In genomic region chr1:86510676-86511441, GRCm38 (mm10) we compare ENCODE assay signal across 9 mouse cellular contexts. TPM values are rescaled to one million over a fixed set of nuclear protein-coding genes. Genes with fewer than 3 reads are reported as not detected.
DNase-seq lines count a peak whose midpoint lies in the region; ATAC-seq lines count a peak whose summit lies in the region.
"Had no signal": no experiment of that assay in that cellular context is flagged by ENCODE, and none has a peak within 500 bp of the region (broad histone marks: within the 10 kb centered on the region; RNA-seq: fewer than 3 reads in every experiment).

No protein-coding gene starts in this region.

- 56% methylated on average over 9 of the region's 9 CpGs for WGBS in neural tube, embryonic 11.5 days
- WGBS in embryonic facial prominence, embryonic 12.5 days = 54% methylated on average over 9 of the region's 9 CpGs
- 73% methylated on average over 9 of the region's 9 CpGs for WGBS in intestine, embryonic 16.5 days

- no peaks in the 10 kb centered on the region for H3K36me3 ChIP-seq in neural tube, embryonic 11.5 days (ENCODE audit: control insufficient read depth, insufficient read depth, low read length)
- H3K36me3 ChIP-seq in embryonic facial prominence, embryonic 12.5 days = no peaks in the 10 kb centered on the region
- H3K36me3 ChIP-seq in intestine, embryonic 16.5 days (ENCODE audit: control insufficient read depth, insufficient read depth, low read length) = no peaks in the 10 kb centered on the region

- ATAC-seq in neural tube, embryonic 11.5 days (ENCODE audit: insufficient read depth, low FRiP score, low TSS enrichment) = no peak
- ATAC-seq in embryonic facial prominence, embryonic 12.5 days (ENCODE audit: insufficient number of reproducible peaks, insufficient read depth, low FRiP score, low TSS enrichment) = 0 out of 2 replicates have a peak, but pooled peaks have one; percentile 13
- ATAC-seq in intestine, embryonic 16.5 days = 0 out of 2 replicates have a peak, but pooled peaks have one; percentile 5

- no peak overlapping the region for H3K27ac ChIP-seq in neural tube, embryonic 11.5 days (ENCODE audit: low read depth, low read length)
- no peak overlapping the region for H3K27ac ChIP-seq in embryonic facial prominence, embryonic 12.5 days
- no peak overlapping the region for H3K27ac ChIP-seq in intestine, embryonic 16.5 days (ENCODE audit: low read length)

- no peak overlapping the region for H3K4me2 ChIP-seq in neural tube, embryonic 11.5 days (ENCODE audit: low read depth)
- H3K4me2 ChIP-seq in embryonic facial prominence, embryonic 12.5 days (replicated peaks) = no peak overlapping the region
- no peak overlapping the region for H3K4me2 ChIP-seq in intestine, embryonic 16.5 days (ENCODE audit: low read depth, low read length)

- H3K4me3 ChIP-seq in neural tube, embryonic 11.5 days (ENCODE audit: low read depth, low read length) = no peak overlapping the region
- no peak overlapping the region for H3K4me3 ChIP-seq in embryonic facial prominence, embryonic 12.5 days
- H3K4me3 ChIP-seq in intestine, embryonic 16.5 days (ENCODE audit: low read length) = no peak overlapping the region
- H3K4me3 ChIP-seq: erythroblast, embryonic 14.5 days had no signal

- H3K4me1 ChIP-seq in neural tube, embryonic 11.5 days (ENCODE audit: control insufficient read depth, insufficient read depth, low read length) = peaks cover 17% of the 10 kb centered on the region
- H3K4me1 ChIP-seq in embryonic facial prominence, embryonic 12.5 days = peaks cover 11% of the 10 kb centered on the region
- peaks cover 6% of the 10 kb centered on the region for H3K4me1 ChIP-seq in intestine, embryonic 16.5 days (ENCODE audit: control insufficient read depth, insufficient read depth, low read length)

- no peaks in the 10 kb centered on the region for H3K9me3 ChIP-seq in neural tube, embryonic 11.5 days (ENCODE audit: control insufficient read depth, low read length)
- no peaks in the 10 kb centered on the region for H3K9me3 ChIP-seq in embryonic facial prominence, embryonic 12.5 days
- no peaks in the 10 kb centered on the region for H3K9me3 ChIP-seq in intestine, embryonic 16.5 days (ENCODE audit: control insufficient read depth, low read length)

- no peak overlapping the region for H3K9ac ChIP-seq in neural tube, embryonic 11.5 days (ENCODE audit: low read length)
- no peak overlapping the region for H3K9ac ChIP-seq in embryonic facial prominence, embryonic 12.5 days
- no peak overlapping the region for H3K9ac ChIP-seq in intestine, embryonic 16.5 days (ENCODE audit: low read depth, low read length)

- no peaks in the 10 kb centered on the region for H3K27me3 ChIP-seq in neural tube, embryonic 11.5 days (ENCODE audit: control insufficient read depth, insufficient read depth, low read length)
- H3K27me3 ChIP-seq in embryonic facial prominence, embryonic 12.5 days = no peaks in the 10 kb centered on the region
- no peaks in the 10 kb centered on the region for H3K27me3 ChIP-seq in intestine, embryonic 16.5 days (replicated peaks; ENCODE audit: control insufficient read depth, insufficient read depth, low read length)

- peak; percentile 43 for DNase-seq in neural tube, embryonic 11.5 days (ENCODE audit: low spot score)
- DNase-seq in neural tube, embryonic 10.5 days (ENCODE audit: extremely low spot score, low spot score) = no peak
- DNase-seq in B cell, adult 2 months = no peak
- DNase-seq in yolk sac, embryonic 10.5 days (ENCODE audit: low spot score) = no peak
- DNase-seq in right cerebral cortex, postnatal 14 days = no peak
- DNase-seq: adrenal gland, adult 8-10 months had no signal

RNA-seq across cellular contexts. Expression of gene Ptma, which starts 15.7 kb away (rescaled TPM):
- 2,926 and 3,268 TPM in 2 replicates for polyA plus RNA-seq in neural tube, embryonic 11.5 days (2014; fragmentation: Nextera tagmentation; extraction: Ambion mirVana)
- polyA plus RNA-seq in embryonic facial prominence, embryonic 12.5 days (2016; fragmentation: Nextera tagmentation; extraction: Ambion mirVana) = 3,116 and 3,315 TPM in 2 replicates
- 1,684 and 1,813 TPM in 2 replicates for polyA plus RNA-seq in intestine, embryonic 16.5 days (2015; fragmentation: Nextera tagmentation; extraction: Ambion mirVana)
